Mouse (Mus musculus): Measurements from ENCODE around the gene Ppm1m.

Ppm1m gene

GRCm38 (mm10) chr9:106199535-106200272, at the start of gene Ppm1m:
TSS of gene Ppm1m (minus strand) at chr9:106199746.
- DNase-seq (ENCODE audit: low read depth, low spot score), result no peak

GRCm38 (mm10) chr9:106242813-106243488, 43.4 kb upstream of the Ppm1m start:
- DNase-seq (ENCODE audit: low read depth, low spot score), result no peak

GRCm38 (mm10) chr9:106241541-106242164, 42.1 kb upstream of the Ppm1m start:
- no peak for DNase-seq (ENCODE audit: low read depth, low spot score)

GRCm38 (mm10) chr9:106237878-106238277, 38.3 kb upstream of the Ppm1m start:
- no peak for DNase-seq (ENCODE audit: low read depth, low spot score)

GRCm38 (mm10) chr9:106237401-106237800, 37.9 kb upstream of the Ppm1m start:
- no peak for DNase-seq (ENCODE audit: low read depth, low spot score)

- no peak for DNase-seq (ENCODE audit: low read depth, low spot score)
Measured at GRCm38 (mm10) chr9:106236818-106237211, 37.3 kb upstream of the Ppm1m start.

- DNase-seq (ENCODE audit: low read depth, low spot score), result no peak
Measured at GRCm38 (mm10) chr9:106236156-106236817, 36.7 kb upstream of the Ppm1m start.

GRCm38 (mm10) chr9:106235194-106235830, 35.8 kb upstream of the Ppm1m start:
- DNase-seq (ENCODE audit: low read depth, low spot score), result no peak

- no peak for DNase-seq (ENCODE audit: low read depth, low spot score)
Measured at GRCm38 (mm10) chr9:106233953-106234352, 34.4 kb upstream of the Ppm1m start.

GRCm38 (mm10) chr9:106232956-106233355, 33.4 kb upstream of the Ppm1m start:
- no peak for DNase-seq (ENCODE audit: low read depth, low spot score)

GRCm38 (mm10) chr9:106231816-106232215, 32.3 kb upstream of the Ppm1m start:
- no peak for DNase-seq (ENCODE audit: low read depth, low spot score)

- DNase-seq (ENCODE audit: low read depth, low spot score), result no peak
Measured at GRCm38 (mm10) chr9:106231220-106231619, 31.7 kb upstream of the Ppm1m start.

GRCm38 (mm10) chr9:106230734-106231106, 31.2 kb upstream of the Ppm1m start:
- DNase-seq (ENCODE audit: low read depth, low spot score), result no peak

- DNase-seq (ENCODE audit: low read depth, low spot score), result no peak
Measured at GRCm38 (mm10) chr9:106230051-106230733, 30.6 kb upstream of the Ppm1m start.

- DNase-seq (ENCODE audit: low read depth, low spot score), result no peak
Measured at GRCm38 (mm10) chr9:106227790-106228429, 28.4 kb upstream of the Ppm1m start.

GRCm38 (mm10) chr9:106226151-106226682, 26.7 kb upstream of the Ppm1m start:
- DNase-seq (ENCODE audit: low read depth, low spot score), result no peak

- no peak for DNase-seq (ENCODE audit: low read depth, low spot score)
Measured at GRCm38 (mm10) chr9:106225469-106226150, 26.1 kb upstream of the Ppm1m start.

- no peak for DNase-seq (ENCODE audit: low read depth, low spot score)
Measured at GRCm38 (mm10) chr9:106222994-106223393, 23.4 kb upstream of the Ppm1m start.

GRCm38 (mm10) chr9:106222261-106222851, 22.8 kb upstream of the Ppm1m start, which contains the start of gene Tlr9:
TSS of gene Tlr9 (plus strand) at chr9:106222598.
- DNase-seq (ENCODE audit: low read depth, low spot score), result no peak
